Mouse (Mus musculus): Measurements from ENCODE around the gene Stk11ip.

Stk11ip gene

DNA sequence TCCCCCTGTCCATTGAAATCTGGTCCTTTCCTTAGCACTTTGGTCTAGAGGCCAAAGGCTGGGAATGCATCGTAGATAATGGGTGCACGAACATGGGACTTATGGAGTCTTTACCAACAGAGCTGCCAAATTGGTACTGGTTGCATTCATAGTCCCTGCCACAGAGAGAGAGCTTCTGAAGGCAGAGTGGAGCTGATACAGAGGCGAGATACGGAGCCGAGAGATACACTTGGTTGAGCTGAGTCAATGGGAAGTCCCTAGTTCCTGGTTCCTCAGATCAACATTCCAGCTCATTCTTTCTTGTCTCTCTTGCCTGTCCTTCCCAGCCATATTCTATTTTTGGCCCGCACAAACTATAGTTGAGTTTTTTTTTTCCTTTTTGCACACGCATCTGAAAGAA lies 52.4 kb downstream of the Stk11ip start:
- no peak for DNase-seq

DNA sequence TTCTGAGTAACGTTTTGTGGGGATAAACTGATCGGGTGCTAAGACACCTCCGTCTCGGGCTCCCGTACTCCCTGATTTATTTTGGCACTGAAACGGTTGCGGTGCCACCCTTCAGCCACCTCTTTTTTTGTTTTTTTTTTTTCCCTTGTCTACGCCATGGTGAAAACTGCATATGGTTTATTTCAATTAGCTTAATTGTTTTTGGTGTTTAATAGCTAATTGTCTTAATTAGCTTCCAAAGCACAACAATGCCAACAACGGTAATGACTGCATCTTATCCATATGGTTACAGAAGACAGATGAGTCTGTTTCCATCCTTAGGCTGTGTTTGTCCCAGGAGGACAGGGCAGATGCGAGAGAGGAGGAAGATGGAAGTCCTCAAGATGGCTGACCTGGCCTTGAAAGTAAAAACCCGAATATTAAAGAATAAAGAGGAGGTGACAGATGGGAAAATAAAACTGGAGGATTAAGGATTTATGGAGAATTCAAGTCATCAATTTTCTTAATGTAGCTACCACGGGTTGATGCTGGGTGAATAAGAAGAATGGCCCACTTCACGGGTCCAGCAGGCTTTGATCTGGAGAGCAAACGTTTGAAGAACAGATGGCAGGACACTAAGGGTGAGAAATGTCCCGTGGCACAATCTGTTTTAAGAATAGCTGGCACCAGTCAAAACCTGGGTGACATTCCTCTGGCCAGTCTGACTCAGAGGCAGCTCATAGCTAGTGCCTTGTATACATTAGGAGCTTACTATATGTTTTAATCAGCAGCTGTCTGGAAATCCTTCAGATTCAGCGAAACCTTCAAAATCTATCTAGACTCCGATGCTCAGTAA lies 53.4 kb downstream of the Stk11ip start:
- no peak for DNase-seq

DNA sequence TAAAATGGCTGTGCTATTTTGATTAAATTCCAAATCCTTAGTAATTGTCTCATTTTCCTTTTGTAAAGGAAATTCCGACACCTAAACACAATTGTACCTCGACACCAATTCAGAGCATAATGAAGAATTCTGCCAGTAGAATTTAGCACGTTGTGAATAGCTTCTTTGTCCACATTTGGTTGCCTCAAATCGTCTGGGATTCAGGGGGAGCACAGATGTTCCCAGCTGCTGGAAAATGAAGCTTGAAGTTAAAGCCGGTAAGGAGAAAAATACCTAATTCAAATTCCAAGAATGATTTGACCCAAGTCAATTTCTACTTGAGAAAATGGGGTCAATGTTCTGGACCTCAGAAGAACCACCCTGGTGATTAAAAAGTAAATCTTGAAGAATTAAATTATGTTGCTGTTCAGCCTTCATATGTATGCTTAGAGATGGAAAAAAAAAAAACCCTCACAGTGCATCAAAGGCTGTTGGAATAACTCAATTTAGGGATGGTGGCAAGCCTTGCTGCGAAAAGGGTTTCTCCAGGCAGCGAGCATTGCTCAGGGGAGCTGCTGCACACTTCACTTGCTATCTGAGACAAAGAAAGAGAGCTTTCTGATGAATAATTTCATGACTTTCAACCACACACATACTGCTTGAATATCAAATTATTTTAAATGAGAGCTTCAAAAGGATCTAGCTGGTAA lies 60.8 kb downstream of the Stk11ip start:
- DNase-seq: no peak

DNA sequence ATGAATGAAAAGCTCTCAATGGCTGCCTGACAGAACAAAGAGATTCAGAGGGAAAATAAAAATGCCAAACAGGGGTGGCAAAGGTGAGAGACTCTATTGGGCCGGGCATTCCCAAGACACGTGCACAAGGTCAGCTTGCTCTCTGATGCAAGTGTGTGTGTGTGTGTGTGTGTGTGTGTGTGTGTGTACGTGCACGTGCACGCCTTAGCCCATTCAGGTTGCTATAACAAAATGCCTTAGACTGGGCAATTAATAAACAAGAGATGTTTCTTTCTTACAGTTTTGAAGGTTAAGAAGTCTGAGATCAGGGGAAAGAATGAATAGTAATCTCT lies 61.3 kb downstream of the Stk11ip start:
- DNase-seq: no peak

DNA sequence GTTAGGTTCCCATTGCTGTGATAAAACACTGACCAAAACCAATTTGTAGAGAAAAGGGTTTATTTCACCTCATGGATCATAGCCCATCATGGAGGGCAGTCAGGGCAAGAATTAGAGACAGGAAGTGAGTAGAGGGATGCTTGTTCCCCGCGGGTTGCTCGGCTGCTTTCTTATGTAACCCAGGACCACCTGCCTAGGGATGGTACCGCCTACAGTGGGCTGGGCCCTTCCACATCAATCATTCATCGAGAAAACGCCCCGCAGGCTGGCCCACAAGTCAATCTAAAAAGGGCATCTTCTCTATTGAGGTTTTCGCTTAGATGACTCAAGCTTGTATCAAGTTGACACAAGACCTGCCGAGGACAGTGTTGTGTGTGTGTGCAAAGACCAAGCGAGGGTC lies 61.7 kb downstream of the Stk11ip start:
- no peak for DNase-seq

DNA sequence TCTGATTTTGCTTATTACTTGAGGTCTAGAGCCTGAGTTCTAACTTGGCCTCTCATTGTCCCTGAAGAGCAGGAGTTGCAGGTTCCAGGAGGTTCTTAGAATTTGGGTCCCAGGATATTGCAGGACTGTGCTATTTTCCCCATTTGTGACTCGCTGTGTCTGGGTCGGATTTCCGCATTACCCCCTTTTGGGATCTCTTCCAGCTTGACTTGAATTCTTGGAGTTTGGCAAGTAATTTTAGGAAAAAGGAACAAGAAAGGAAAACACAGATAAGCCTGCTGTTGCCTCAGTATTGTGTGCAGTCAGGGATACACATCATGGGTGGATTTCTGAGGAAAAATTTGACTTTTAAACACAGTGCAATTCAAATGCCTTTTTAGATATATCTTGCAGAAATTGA lies 65.5 kb downstream of the Stk11ip start:
- DNase-seq: no peak
